Mouse (Mus musculus) CH12.LX (cell line): Measurements from ENCODE around the gene Impad1. TPM values are rescaled to one million over a fixed set of nuclear protein-coding genes. Genes with fewer than 3 reads are reported as not detected.

Experiments used
- DNase-seq: peaks from one replicate; pipeline ENCODE4 v3.0.0-alpha.2; 2013; ENCODE audit errors: extremely low read depth
- H3K27ac ChIP-seq: 2 replicates; pipeline ENCODE4 v1.5.1; 2012; ENCODE audit warnings: low read depth, mild to moderate bottlenecking, control low read depth, moderate library complexity; ENCODE audit not compliant: insufficient read depth
- H3K27me3 ChIP-seq: replicated peaks from 2 replicates; pipeline ENCODE3; 2012; ENCODE audit warnings: inconsistent platforms
- H3K36me3 ChIP-seq, 2 experiments: replicated peaks in 1 of 2; 2 replicates each; pipeline versions ENCODE3 to v1.6.1; 2012; ENCODE audit warnings: inconsistent platforms in 1 of 2, low read length in 1 of 2, mild to moderate bottlenecking in 1 of 2, mixed read lengths in 1 of 2, moderate library complexity in 1 of 2; ENCODE audit not compliant: control insufficient read depth in 1 of 2, insufficient read depth in 1 of 2
- H3K4me1 ChIP-seq, 2 experiments: 2 replicates each; pipeline ENCODE4 v1.6.1; 2012; ENCODE audit warnings: inconsistent platforms in 1 of 2, moderate library complexity in 1 of 2; ENCODE audit not compliant: insufficient read depth in 2 of 2, control insufficient read depth in 1 of 2
- H3K4me2 ChIP-seq: 2 replicates; pipeline ENCODE4 v1.6.1; 2012; ENCODE audit warnings: low read depth, mild to moderate bottlenecking, control low read depth; ENCODE audit not compliant: poor library complexity, insufficient read depth, severe bottlenecking
- H3K4me3 ChIP-seq, 3 experiments: fragments of 150-350 bp in 1 of 3; sonication (generic) in 1 of 3; replicated peaks in 1 of 3; 2 replicates each; pipeline versions ENCODE3 to v1.5.1; 2011 to 2012; ENCODE audit warnings: low read depth in 2 of 3, low read length in 2 of 3, mild to moderate bottlenecking in 2 of 3, moderate library complexity in 2 of 3, control low read depth in 1 of 3, improper control_type of control experiment in 1 of 3, inconsistent platforms in 1 of 3, mixed read lengths in 1 of 3; ENCODE audit not compliant: poor library complexity in 1 of 3
- H3K79me2 ChIP-seq: replicated peaks from 2 replicates; pipeline ENCODE4 v1.6.1; 2012; ENCODE audit warnings: mild to moderate bottlenecking, moderate library complexity; ENCODE audit not compliant: control insufficient read depth, poor library complexity, insufficient read depth, severe bottlenecking; ENCODE audit errors: extremely low read depth
- H3K9ac ChIP-seq: 2 replicates; pipeline ENCODE4 v1.6.1; 2012; ENCODE audit warnings: low read depth, mild to moderate bottlenecking, control low read depth, moderate library complexity; ENCODE audit not compliant: insufficient read depth
- H3K9me3 ChIP-seq: replicated peaks from 2 replicates; pipeline ENCODE3; 2012; ENCODE audit warnings: low read length, inconsistent platforms, mixed read lengths
- BHLHE40 ChIP-seq: IDR thresholded peaks from 2 replicates; pipeline ENCODE4 v1.6.1; 2011; ENCODE audit warnings: mild to moderate bottlenecking, low read depth, low read length, improper control_type of control experiment
- CHD1 ChIP-seq: IDR thresholded peaks from 2 replicates; pipeline ENCODE4 v1.6.1; 2012; ENCODE audit warnings: low read depth, low read length, improper control_type of control experiment, inconsistent platforms
- CHD2 ChIP-seq: IDR thresholded peaks from 2 replicates; pipeline ENCODE4 v1.6.1; 2011; ENCODE audit warnings: low read length, improper control_type of control experiment
- CTCF ChIP-seq, 2 experiments: IDR thresholded peaks in 1 of 2; conservative IDR thresholded peaks in 1 of 2; 2 replicates each; pipeline ENCODE4 v1.5.1; 2011 to 2012; ENCODE audit warnings: low read depth in 2 of 2, low read length in 2 of 2, improper control_type of control experiment in 1 of 2, inconsistent platforms in 1 of 2, mild to moderate bottlenecking in 1 of 2, moderate library complexity in 1 of 2
- E2F4 ChIP-seq: IDR thresholded peaks from 2 replicates; pipeline ENCODE4 v1.6.1; 2011; ENCODE audit warnings: low read depth, low read length, improper control_type of control experiment; ENCODE audit not compliant: insufficient replicate concordance
- ELF1 ChIP-seq: IDR thresholded peaks from 2 replicates; pipeline ENCODE4 v1.6.1; 2014; ENCODE audit warnings: low read depth, mild to moderate bottlenecking, inconsistent platforms, low read length, improper control_type of control experiment
- EP300 ChIP-seq: IDR thresholded peaks from 2 replicates; pipeline ENCODE4 v1.6.1; 2011; ENCODE audit warnings: low read length, improper control_type of control experiment
- ETS1 ChIP-seq: conservative IDR thresholded peaks from 2 replicates; pipeline ENCODE4 v1.6.1; 2012; ENCODE audit warnings: low read depth, mild to moderate bottlenecking, inconsistent platforms, low read length, improper control_type of control experiment, moderate library complexity
- GABPA ChIP-seq: IDR thresholded peaks from 2 replicates; pipeline ENCODE4 v1.6.1; 2012; ENCODE audit warnings: low read depth, low read length, improper control_type of control experiment, inconsistent platforms; ENCODE audit not compliant: insufficient replicate concordance
- HCFC1 ChIP-seq: IDR thresholded peaks from 2 replicates; pipeline ENCODE4 v1.6.1; 2012; ENCODE audit warnings: low read depth, mild to moderate bottlenecking, inconsistent platforms, low read length, improper control_type of control experiment
- IRF4 ChIP-seq: IDR thresholded peaks from 2 replicates; pipeline ENCODE4 v1.6.1; 2014; ENCODE audit warnings: low read depth, mild to moderate bottlenecking, inconsistent platforms, low read length, improper control_type of control experiment
- JUN ChIP-seq: IDR thresholded peaks from 2 replicates; pipeline ENCODE4 v1.6.1; 2011; ENCODE audit warnings: low read depth, mild to moderate bottlenecking, low read length, improper control_type of control experiment, moderate library complexity; ENCODE audit not compliant: insufficient read depth
- JUND ChIP-seq: conservative IDR thresholded peaks from 2 replicates; pipeline ENCODE4 v1.6.1; 2011; ENCODE audit warnings: low read depth, low read length, improper control_type of control experiment
- KAT2A ChIP-seq: IDR thresholded peaks from 2 replicates; pipeline ENCODE4 v1.6.1; 2012; ENCODE audit warnings: low read length, improper control_type of control experiment, inconsistent platforms; ENCODE audit not compliant: insufficient replicate concordance
- MAFK ChIP-seq: IDR thresholded peaks from 2 replicates; pipeline ENCODE4 v1.6.1; 2011; ENCODE audit warnings: low read length, improper control_type of control experiment; ENCODE audit not compliant: insufficient replicate concordance
- MAX ChIP-seq: IDR thresholded peaks from 2 replicates; pipeline ENCODE4 v1.6.1; 2011; ENCODE audit warnings: low read length, improper control_type of control experiment
- MAZ ChIP-seq: IDR thresholded peaks from 2 replicates; pipeline ENCODE4 v1.6.1; 2012; ENCODE audit warnings: low read depth, mild to moderate bottlenecking, inconsistent platforms, low read length, improper control_type of control experiment, moderate library complexity
- MEF2A ChIP-seq: IDR thresholded peaks from 2 replicates; pipeline ENCODE4 v1.6.1; 2014; ENCODE audit warnings: low read depth, mild to moderate bottlenecking, inconsistent platforms, low read length, improper control_type of control experiment, borderline replicate concordance
- MXI1 ChIP-seq: IDR thresholded peaks from 2 replicates; pipeline ENCODE4 v1.6.1; 2011; ENCODE audit warnings: mild to moderate bottlenecking, low read depth, low read length, improper control_type of control experiment
- MYC ChIP-seq: IDR thresholded peaks from 2 replicates; pipeline ENCODE4 v1.6.1; 2011; ENCODE audit warnings: low read depth, mild to moderate bottlenecking, improper control_type of control experiment, low read length
- NELFE ChIP-seq: IDR thresholded peaks from 2 replicates; pipeline ENCODE4 v1.6.1; 2011; ENCODE audit warnings: low read depth, low read length, improper control_type of control experiment
- NRF1 ChIP-seq: IDR thresholded peaks from 2 replicates; pipeline ENCODE4 v1.6.1; 2014; ENCODE audit warnings: low read depth, mild to moderate bottlenecking, inconsistent platforms, low read length, improper control_type of control experiment, moderate library complexity
- PAX5 ChIP-seq: IDR thresholded peaks from 2 replicates; pipeline ENCODE4 v1.6.1; 2012; ENCODE audit warnings: low read length, inconsistent platforms, mixed read lengths
- POLR2A ChIP-seq: IDR thresholded peaks from 2 replicates; pipeline ENCODE4 v1.6.1; 2011; ENCODE audit warnings: low read depth, mild to moderate bottlenecking, improper control_type of control experiment, low read length
- POLR2AphosphoS2 ChIP-seq: IDR thresholded peaks from 2 replicates; pipeline ENCODE4 v1.6.1; 2011; ENCODE audit warnings: low read depth, low read length, improper control_type of control experiment
- RAD21 ChIP-seq: IDR thresholded peaks from 2 replicates; pipeline ENCODE4 v1.6.1; 2011; ENCODE audit warnings: low read depth, mild to moderate bottlenecking, low read length, improper control_type of control experiment, moderate library complexity
- RCOR1 ChIP-seq: conservative IDR thresholded peaks from 2 replicates; pipeline ENCODE4 v1.6.1; 2012; ENCODE audit warnings: low read depth, mild to moderate bottlenecking, inconsistent platforms, low read length, improper control_type of control experiment
- SIN3A ChIP-seq: IDR thresholded peaks from 2 replicates; pipeline ENCODE4 v1.6.1; 2012; ENCODE audit warnings: low read length, improper control_type of control experiment, inconsistent platforms
- SMC3 ChIP-seq: IDR thresholded peaks from 2 replicates; pipeline ENCODE4 v1.6.1; 2011; ENCODE audit warnings: low read depth, low read length, improper control_type of control experiment
- TBP ChIP-seq: conservative IDR thresholded peaks from 2 replicates; pipeline ENCODE4 v1.6.1; 2011; ENCODE audit warnings: low read depth, low read length, improper control_type of control experiment
- TCF12 ChIP-seq: IDR thresholded peaks from 2 replicates; pipeline ENCODE4 v1.6.1; 2014; ENCODE audit warnings: low read depth, mild to moderate bottlenecking, inconsistent platforms, low read length, improper control_type of control experiment
- UBTF ChIP-seq: IDR thresholded peaks from 2 replicates; pipeline ENCODE4 v1.6.1; 2012; ENCODE audit warnings: low read depth, mild to moderate bottlenecking, inconsistent platforms, low read length, improper control_type of control experiment, moderate library complexity
- USF1 ChIP-seq: IDR thresholded peaks from 2 replicates; pipeline ENCODE4 v1.6.1; 2014; ENCODE audit warnings: low read depth, mild to moderate bottlenecking, inconsistent platforms, low read length, improper control_type of control experiment
- USF2 ChIP-seq: conservative IDR thresholded peaks from 2 replicates; pipeline ENCODE4 v1.6.1; 2011; ENCODE audit warnings: low read depth, low read length, improper control_type of control experiment
- ZC3H11A ChIP-seq: IDR thresholded peaks from 2 replicates; pipeline ENCODE4 v1.6.1; 2012; ENCODE audit warnings: low read depth, mild to moderate bottlenecking, inconsistent platforms, low read length, improper control_type of control experiment
- ZKSCAN1 ChIP-seq: IDR thresholded peaks from 2 replicates; pipeline ENCODE4 v1.6.1; 2012; ENCODE audit warnings: low read depth, inconsistent platforms, low read length, improper control_type of control experiment, borderline replicate concordance
- ZMIZ1 ChIP-seq: IDR thresholded peaks from 2 replicates; pipeline ENCODE4 v1.6.1; 2012; ENCODE audit warnings: low read depth, mild to moderate bottlenecking, inconsistent platforms, low read length, improper control_type of control experiment
- ZNF384 ChIP-seq: IDR thresholded peaks from 2 replicates; pipeline ENCODE4 v1.6.1; 2012; ENCODE audit warnings: low read depth, low read length, improper control_type of control experiment, inconsistent platforms
- dilution Hi-C: fragments of 300-500 bp; cut with MboI; formaldehyde crosslinking; loops from 2 replicates; pipeline ENCODE4 v1.14.3; 2020; ENCODE audit warnings: low sequenced_read_pairs; ENCODE audit not compliant: extremely low pct_unique_long_range_greater_than_20kb, extremely low pct_ligation_motif_present
- in situ Hi-C: fragments of 300-500 bp; cut with MboI; formaldehyde crosslinking; loops from 3 replicates; pipeline ENCODE4 v1.14.3; 2019; ENCODE audit warnings: low sequenced_read_pairs, low pct_ligation_motif_present, low pct_unique_long_range_greater_than_20kb, mixed read lengths
- polyA plus RNA-seq: library from polyadenylated mRNA; unstranded; fragments of >175 nt; gene quantifications from 2 replicates; pipeline ENCODE4 v1.2.1, GENCODE M21; 2012; ENCODE audit warnings: low read depth; ENCODE audit not compliant: insufficient read length
- total RNA-seq, 2 experiments: library from RNA; depleted of rRNA; stranded (reverse); fragments of 300-350 nt in 1 of 2; fragments of >200 nt in 1 of 2; gene quantifications; 2 replicates each; pipeline ENCODE4 v1.2.3; 2012 to 2014

Impad1 gene
- total RNA-seq (2012; rRNA removed) (16.3 and 19.1 TPM in 2 replicates), total RNA-seq (2014; rRNA removed) (38.4 and 45.0 TPM in 2 replicates), polyA plus RNA-seq (18.2 and 19.3 TPM in 2 replicates)

GRCm38 (mm10) chr4:4792992-4793834 is at the start of gene Impad1:
Impad1 (minus strand) TSS chr4:4793355.
- peak; percentile 84 for DNase-seq
- dilution Hi-C loops (no loop called here), in situ Hi-C loops (no loop called here)
- Histone ChIP-seq H3K4me1 (peaks cover 0 to 22% of the 10 kb centered on the region in 2 experiments; a peak in 2 of 4 replicates), H3K4me3 (peak within 1 kb of the TSS; percentile 80 to 99 (median 92)), H3K4me2 (peak within 1 kb of the TSS; percentile 94), H3K27me3 (no peaks in the 10 kb centered on the region), H3K79me2 (peaks cover 38% of the 10 kb centered on the region), H3K36me3 (peaks cover 0 to 12% of the 10 kb centered on the region in 2 experiments), H3K9me3 (peaks cover 2% of the 10 kb centered on the region), H3K27ac (no peak within 1 kb of the TSS), H3K9ac (peak within 1 kb of the TSS; percentile 87)
- TF ChIP-seq GABPA (no peak), POLR2A (peak; percentile 82), ZC3H11A (no peak), MYC (0 out of 2 replicates have a peak, but pooled peaks have one; percentile 26), CTCF (conservative IDR thresholded peaks at IDR 0.05 in 1 of 2, IDR thresholded peaks at IDR 0.05 in 1 of 2; ENCODE audit: low read depth in 2 of 2, low read length in 2 of 2) (no peak), SMC3 (no peak), TBP (0 out of 2 replicates have a peak, but pooled peaks have one; percentile 25), NRF1 (no peak), ETS1 (no peak), E2F4 (no peak), POLR2AphosphoS2 (peak; percentile 58; the same call in 1 of the 2 replicates), CHD2 (0 out of 2 replicates have a peak, but pooled peaks have one; percentile 51), MAFK (no peak), BHLHE40 (no peak), ZMIZ1 (no peak; the same call in 1 of the 2 replicates), MAX (peak; percentile 74), MEF2A (no peak), RCOR1 (no peak), UBTF (no peak; the same call in 1 of the 2 replicates), SIN3A (peak; percentile 74; the same call in 1 of the 2 replicates), HCFC1 (peak; percentile 78), CHD1 (no peak), MXI1 (peak; percentile 44; the same call in 1 of the 2 replicates), ELF1 (peak; percentile 91), RAD21 (no peak), KAT2A (0 out of 2 replicates have a peak, but pooled peaks have one; percentile 57), MAZ (0 out of 2 replicates have a peak, but pooled peaks have one; percentile 52), JUND (no peak), IRF4 (no peak), EP300 (no peak), JUN (no peak), USF2 (no peak), PAX5 (no peak), ZNF384 (no peak), NELFE (peak; percentile 80), USF1 (no peak), TCF12 (peak; percentile 59), ZKSCAN1 (no peak)
